27 mouse cellular contexts compared by ENCODE assay signal in genomic region chr4:119637946-119638345, GRCm38 (mm10). TPM values are rescaled to one million over a fixed set of nuclear protein-coding genes. Genes with fewer than 3 reads are reported as not detected.
A peak's percentile ranks its signal among the peaks of the same experiment; 100 is the strongest.
DNase-seq lines count a peak whose midpoint lies in the region; ATAC-seq lines count a peak whose summit lies in the region.
"Had no signal": no experiment of that assay in that cellular context is flagged by ENCODE, and none has a peak within 500 bp of the region (broad histone marks: within the 10 kb centered on the region; RNA-seq: fewer than 3 reads in every experiment).

No protein-coding gene starts in this region.

- no peak for DNase-seq in lung, postnatal 14 days
- DNase-seq in midbrain, embryonic 11.5 days (ENCODE audit: low spot score, missing footprints): peak; percentile 66
- no peak for DNase-seq in midbrain, embryonic 14.5 days
- no peak for DNase-seq in layer of hippocampus, adult 9-11 months
- DNase-seq: cerebellum, adult 11 months; cerebellum, adult 2 months; cerebellum, adult 9-11 months; cerebellum, postnatal 25 days; forebrain, postnatal 0 days; gastrocnemius, adult 2 months; gastrocnemius, postnatal 14 days; heart, adult 18-20 months had no signal

- H3K4me3 ChIP-seq in intestine, embryonic 16.5 days (ENCODE audit: low read length): peak overlapping the region; percentile 9
- H3K4me3 ChIP-seq in intestine, embryonic 15.5 days (replicated peaks): no peak overlapping the region
- no peak overlapping the region for H3K4me3 ChIP-seq in lung, embryonic 15.5 days
- no peak overlapping the region for H3K4me3 ChIP-seq in midbrain, embryonic 11.5 days (ENCODE audit: low read depth, low read length)
- no peak overlapping the region for H3K4me3 ChIP-seq in midbrain, embryonic 14.5 days (replicated peaks; ENCODE audit: low read depth, low read length)
- H3K4me3 ChIP-seq: embryonic facial prominence, embryonic 12.5 days; embryonic facial prominence, embryonic 15.5 days; gastrocnemius, adult 2 months; heart, embryonic 13.5 days had no signal

- 0 out of 2 replicates have a peak, but pooled peaks cover 4% of the 10 kb centered on the region for H3K9me3 ChIP-seq in intestine, embryonic 16.5 days (ENCODE audit: control insufficient read depth, low read length)
- H3K9me3 ChIP-seq in intestine, embryonic 15.5 days: no peaks in the 10 kb centered on the region
- no peaks in the 10 kb centered on the region for H3K9me3 ChIP-seq in lung, embryonic 15.5 days
- no peaks in the 10 kb centered on the region for H3K9me3 ChIP-seq in midbrain, embryonic 11.5 days (ENCODE audit: control insufficient read depth, low read length)
- no peaks in the 10 kb centered on the region for H3K9me3 ChIP-seq in midbrain, embryonic 14.5 days (ENCODE audit: control insufficient read depth, low read length)

- no peak for ATAC-seq in intestine, embryonic 16.5 days
- ATAC-seq in intestine, embryonic 15.5 days: no peak
- ATAC-seq in lung, embryonic 15.5 days (ENCODE audit: borderline replicate concordance, extremely low read depth, low FRiP score, low TSS enrichment): no peak
- ATAC-seq in midbrain, embryonic 11.5 days (ENCODE audit: low FRiP score): no peak
- ATAC-seq in midbrain, embryonic 14.5 days (ENCODE audit: low FRiP score, low TSS enrichment): no peak
- ATAC-seq: CD4-positive, CD25-positive, alpha-beta regulatory T cell, adult 4 months; forebrain, embryonic 14.5 days; forebrain, postnatal 0 days; hindbrain, postnatal 0 days had no signal

- H3K4me1 ChIP-seq in intestine, embryonic 16.5 days (ENCODE audit: control insufficient read depth, insufficient read depth, low read length): peaks cover 16% of the 10 kb centered on the region
- H3K4me1 ChIP-seq in intestine, embryonic 15.5 days (replicated peaks): no peaks in the 10 kb centered on the region
- H3K4me1 ChIP-seq in lung, embryonic 15.5 days: peaks cover 15% of the 10 kb centered on the region
- H3K4me1 ChIP-seq in midbrain, embryonic 11.5 days (ENCODE audit: control insufficient read depth, insufficient read depth, low read length): no peaks in the 10 kb centered on the region
- no peaks in the 10 kb centered on the region for H3K4me1 ChIP-seq in midbrain, embryonic 14.5 days (ENCODE audit: control insufficient read depth, insufficient read depth, low read length)
- H3K4me1 ChIP-seq: embryonic facial prominence, embryonic 12.5 days had no signal

- H3K4me2 ChIP-seq in intestine, embryonic 16.5 days (ENCODE audit: low read depth, low read length): 0 out of 2 replicates have a peak overlapping the region, but pooled peaks have one; percentile 18
- no peak overlapping the region for H3K4me2 ChIP-seq in intestine, embryonic 15.5 days (replicated peaks)
- H3K4me2 ChIP-seq in lung, embryonic 15.5 days: no peak overlapping the region
- H3K4me2 ChIP-seq in midbrain, embryonic 11.5 days: no peak overlapping the region
- H3K4me2 ChIP-seq in midbrain, embryonic 14.5 days (ENCODE audit: low read length): no peak overlapping the region
- H3K4me2 ChIP-seq: embryonic facial prominence, embryonic 12.5 days; embryonic facial prominence, embryonic 15.5 days; heart, embryonic 13.5 days; hindbrain, embryonic 14.5 days had no signal

- H3K9ac ChIP-seq in intestine, embryonic 16.5 days (ENCODE audit: low read depth, low read length): no peak overlapping the region
- H3K9ac ChIP-seq in intestine, embryonic 15.5 days: no peak overlapping the region
- H3K9ac ChIP-seq in lung, embryonic 15.5 days: no peak overlapping the region
- no peak overlapping the region for H3K9ac ChIP-seq in midbrain, embryonic 11.5 days (ENCODE audit: low read length)
- H3K9ac ChIP-seq in midbrain, embryonic 14.5 days (replicated peaks; ENCODE audit: low read length): no peak overlapping the region
- H3K9ac ChIP-seq: embryonic facial prominence, embryonic 12.5 days; embryonic facial prominence, embryonic 15.5 days; forebrain, postnatal 0 days; hindbrain, embryonic 14.5 days had no signal

- peak overlapping the region; percentile 44 for H3K27ac ChIP-seq in intestine, embryonic 16.5 days (ENCODE audit: low read length)
- no peak overlapping the region for H3K27ac ChIP-seq in intestine, embryonic 15.5 days
- H3K27ac ChIP-seq in lung, embryonic 15.5 days: 0 out of 2 replicates have a peak overlapping the region, but pooled peaks have one; percentile 15
- H3K27ac ChIP-seq in midbrain, embryonic 11.5 days (ENCODE audit: low read depth, low read length): no peak overlapping the region
- H3K27ac ChIP-seq in midbrain, embryonic 14.5 days (replicated peaks; ENCODE audit: low read depth, low read length): no peak overlapping the region
- H3K27ac ChIP-seq: embryonic facial prominence, embryonic 12.5 days; embryonic facial prominence, embryonic 15.5 days; gastrocnemius, adult 2 months; hindbrain, embryonic 14.5 days; hindbrain, postnatal 0 days had no signal

- 81% methylated on average over 6 of the region's 6 CpGs for WGBS in intestine, embryonic 16.5 days
- WGBS in intestine, embryonic 15.5 days: 80% methylated on average over 6 of the region's 6 CpGs
- WGBS in lung, embryonic 15.5 days: 61% methylated on average over 6 of the region's 6 CpGs
- 83% methylated on average over 6 of the region's 6 CpGs for WGBS in midbrain, embryonic 11.5 days
- 87% methylated on average over 6 of the region's 6 CpGs for WGBS in midbrain, embryonic 14.5 days

- H3K27me3 ChIP-seq in intestine, embryonic 16.5 days (replicated peaks; ENCODE audit: control insufficient read depth, insufficient read depth, low read length): no peaks in the 10 kb centered on the region
- H3K27me3 ChIP-seq in intestine, embryonic 15.5 days (replicated peaks): no peaks in the 10 kb centered on the region
- no peaks in the 10 kb centered on the region for H3K27me3 ChIP-seq in lung, embryonic 15.5 days
- H3K27me3 ChIP-seq in midbrain, embryonic 11.5 days (ENCODE audit: control insufficient read depth, insufficient read depth, low read length): no peaks in the 10 kb centered on the region
- H3K27me3 ChIP-seq in midbrain, embryonic 14.5 days (ENCODE audit: control insufficient read depth, insufficient read depth, low read length): no peaks in the 10 kb centered on the region
- H3K27me3 ChIP-seq: embryonic facial prominence, embryonic 12.5 days; embryonic facial prominence, embryonic 15.5 days; heart, embryonic 13.5 days had no signal

- no peaks in the 10 kb centered on the region for H3K36me3 ChIP-seq in intestine, embryonic 16.5 days (ENCODE audit: control insufficient read depth, insufficient read depth, low read length)
- no peaks in the 10 kb centered on the region for H3K36me3 ChIP-seq in intestine, embryonic 15.5 days
- H3K36me3 ChIP-seq in lung, embryonic 15.5 days: no peaks in the 10 kb centered on the region
- H3K36me3 ChIP-seq in midbrain, embryonic 11.5 days (ENCODE audit: control insufficient read depth, insufficient read depth, low read length): no peaks in the 10 kb centered on the region
- no peaks in the 10 kb centered on the region for H3K36me3 ChIP-seq in midbrain, embryonic 14.5 days (ENCODE audit: control insufficient read depth, insufficient read depth, low read length)
- H3K36me3 ChIP-seq: embryonic facial prominence, embryonic 15.5 days had no signal

RNA-seq across cellular contexts. Expression of gene Guca2a, which starts 0.4 kb away (rescaled TPM):
- 362 and 472 TPM in 2 replicates for polyA plus RNA-seq in intestine, embryonic 16.5 days (2015; fragmentation: Nextera tagmentation; extraction: Ambion mirVana)
- 175 and 231 TPM in 2 replicates for polyA plus RNA-seq in intestine, embryonic 15.5 days (2015; fragmentation: Nextera tagmentation; extraction: Ambion mirVana)
- not detected in 2 replicates for polyA plus RNA-seq in lung, embryonic 15.5 days (2015; fragmentation: Nextera tagmentation; extraction: Ambion mirVana)
- not detected in 2 replicates for polyA plus RNA-seq in midbrain, embryonic 11.5 days (2014; fragmentation: Nextera tagmentation; extraction: Ambion mirVana)
- not detected in 2 replicates for polyA plus RNA-seq in midbrain, embryonic 14.5 days (2014; fragmentation: Nextera tagmentation; extraction: Ambion mirVana)
- polyA plus RNA-seq: adrenal gland, adult 2 months; CD4-positive, CD25-positive, alpha-beta regulatory T cell, adult 4 months; cerebellum, adult 2 months; embryonic facial prominence, embryonic 12.5 days; embryonic facial prominence, embryonic 15.5 days; forebrain, embryonic 11.5 days; forebrain, embryonic 14.5 days; forebrain, postnatal 0 days; frontal cortex, adult 2 months; heart, embryonic 13.5 days; hindbrain, embryonic 11.5 days; hindbrain, embryonic 14.5 days; hindbrain, postnatal 0 days had no signal

RNA-seq across cellular contexts. Expression of gene Guca2b, which starts 20.8 kb away (rescaled TPM):
- 93.8 and 157 TPM in 2 replicates for polyA plus RNA-seq in intestine, embryonic 16.5 days (2015; fragmentation: Nextera tagmentation; extraction: Ambion mirVana)
- polyA plus RNA-seq in intestine, embryonic 15.5 days (2015; fragmentation: Nextera tagmentation; extraction: Ambion mirVana): 37.5 and 60.8 TPM in 2 replicates
- polyA plus RNA-seq in lung, embryonic 15.5 days (2015; fragmentation: Nextera tagmentation; extraction: Ambion mirVana): not detected in 2 replicates
- polyA plus RNA-seq in midbrain, embryonic 11.5 days (2014; fragmentation: Nextera tagmentation; extraction: Ambion mirVana): not detected in 2 replicates
- not detected in 2 replicates for polyA plus RNA-seq in midbrain, embryonic 14.5 days (2014; fragmentation: Nextera tagmentation; extraction: Ambion mirVana)
- polyA plus RNA-seq: adrenal gland, adult 2 months; C2C12; CD4-positive, CD25-positive, alpha-beta regulatory T cell, adult 4 months; cerebellum, adult 2 months; embryonic facial prominence, embryonic 12.5 days; embryonic facial prominence, embryonic 15.5 days; forebrain, embryonic 11.5 days; forebrain, embryonic 14.5 days; forebrain, postnatal 0 days; heart, embryonic 13.5 days; hindbrain, embryonic 11.5 days; hindbrain, embryonic 14.5 days; hindbrain, postnatal 0 days had no signal

Comparison
In these comparisons a context has a peak if more than half of its experiments do, and no peak if none do; other contexts are left out.
1. H3K27ac ChIP-seq: peak in intestine, embryonic 16.5 days (single experiment) and lung, embryonic 15.5 days (single experiment); none in intestine, embryonic 15.5 days (single experiment), midbrain, embryonic 11.5 days (single experiment) and midbrain, embryonic 14.5 days (single experiment).
2. RNA of gene Guca2a, which starts 0.4 kb away (polyA plus RNA-seq): 362 to 472 TPM in intestine, embryonic 16.5 days and 175 to 231 TPM in intestine, embryonic 15.5 days; not detected in lung, embryonic 15.5 days, not detected in midbrain, embryonic 11.5 days and not detected in midbrain, embryonic 14.5 days; every median in the first group is over 100 times any median in the second.
3. RNA of gene Guca2b, which starts 20.8 kb away (polyA plus RNA-seq): 93.8 to 157 TPM in intestine, embryonic 16.5 days and 37.5 to 60.8 TPM in intestine, embryonic 15.5 days; not detected in lung, embryonic 15.5 days, not detected in midbrain, embryonic 11.5 days and not detected in midbrain, embryonic 14.5 days; every median in the first group is over 10 times any median in the second.